Mouse (Mus musculus): Measurements from ENCODE around the gene Fam180a. TPM values are rescaled to one million over a fixed set of nuclear protein-coding genes. Genes with fewer than 3 reads are reported as not detected.

Gene Fam180a
- polyA plus RNA-seq, 1 experiment from 2014 or later, result not detected

DNA sequence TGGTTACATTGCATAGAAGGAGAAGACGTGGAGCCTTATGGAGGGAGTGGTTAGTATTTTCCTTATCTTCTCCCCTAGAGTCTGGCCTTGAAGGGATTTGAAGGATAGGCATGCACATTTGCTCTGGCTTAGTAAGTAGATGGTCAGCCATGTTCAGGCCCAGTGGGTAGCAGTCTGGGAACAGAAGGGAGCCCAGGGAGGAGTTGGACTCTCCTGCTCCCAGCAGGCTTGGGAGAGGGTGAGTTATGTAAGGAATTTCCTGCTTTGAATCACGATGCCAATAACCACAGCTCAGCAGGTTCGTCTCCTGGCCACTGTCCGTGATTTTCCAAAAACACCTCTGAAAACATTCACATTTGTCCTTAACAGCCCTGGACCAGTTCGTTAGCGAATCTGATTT is 4.9 kb upstream of the Fam180a start:
- WGBS, result 53% methylated on average over 6 of the region's 6 CpGs
- ATAC-seq (ENCODE audit: low FRiP score), result no peak

DNA sequence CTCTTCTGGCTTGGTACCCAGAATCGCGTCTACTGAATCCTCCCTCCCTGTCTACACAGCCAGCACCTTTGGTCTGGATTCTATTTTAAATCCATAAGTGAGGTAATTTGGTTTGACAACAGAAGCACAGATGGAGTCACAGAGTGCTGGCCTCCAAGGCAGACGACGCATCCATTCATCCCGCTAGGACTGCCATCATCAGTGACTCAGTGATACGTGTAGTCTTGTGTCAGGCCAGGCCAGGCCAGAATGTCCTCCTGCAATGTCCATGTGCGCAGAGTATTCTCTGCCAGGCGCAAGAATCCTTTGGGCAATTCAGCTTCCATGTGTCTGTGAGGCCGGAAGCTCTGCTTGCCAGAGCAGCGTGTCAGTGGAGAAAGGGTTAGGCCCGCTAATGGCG is 4.0 kb upstream of the Fam180a start:
- ATAC-seq (ENCODE audit: low FRiP score), result no peak
- H3K9ac ChIP-seq (ENCODE audit: low read depth, low read length), result no peak overlapping the region
- H3K27me3 ChIP-seq (ENCODE audit: control insufficient read depth, insufficient read depth, low read length), result no peaks in the 10 kb centered on the region
- no peak overlapping the region for H3K27ac ChIP-seq (ENCODE audit: low read depth, low read length)
- no peak overlapping the region for H3K4me3 ChIP-seq (ENCODE audit: low read depth, low read length)
- no peaks in the 10 kb centered on the region for H3K9me3 ChIP-seq (ENCODE audit: control insufficient read depth, low read length)
- no peak overlapping the region for H3K4me2 ChIP-seq (replicated peaks; ENCODE audit: low read depth, low read length)
- no peaks in the 10 kb centered on the region for H3K4me1 ChIP-seq (replicated peaks; ENCODE audit: control insufficient read depth, insufficient read depth, low read length)
- H3K36me3 ChIP-seq (ENCODE audit: control insufficient read depth, insufficient read depth, low read length), result no peaks in the 10 kb centered on the region
- DNase-seq (ENCODE audit: low spot score), result no peak
- WGBS, result 96% methylated on average over 12 of the region's 12 CpGs

More for the DNA sequence above, 4.9 kb upstream of the Fam180a start:
- H3K27me3 ChIP-seq (ENCODE audit: control insufficient read depth, insufficient read depth, low read length), result no peaks in the 10 kb centered on the region
- H3K4me3 ChIP-seq (ENCODE audit: low read depth, low read length), result no peak overlapping the region
- no peak overlapping the region for H3K9ac ChIP-seq (ENCODE audit: low read depth, low read length)
- no peak overlapping the region for H3K27ac ChIP-seq (ENCODE audit: low read depth, low read length)
- H3K36me3 ChIP-seq (ENCODE audit: control insufficient read depth, insufficient read depth, low read length), result no peaks in the 10 kb centered on the region
- H3K9me3 ChIP-seq (ENCODE audit: control insufficient read depth, low read length), result no peaks in the 10 kb centered on the region
- H3K4me1 ChIP-seq (replicated peaks; ENCODE audit: control insufficient read depth, insufficient read depth, low read length), result no peaks in the 10 kb centered on the region
- no peak overlapping the region for H3K4me2 ChIP-seq (replicated peaks; ENCODE audit: low read depth, low read length)
- no peak for DNase-seq (ENCODE audit: low spot score)

DNA sequence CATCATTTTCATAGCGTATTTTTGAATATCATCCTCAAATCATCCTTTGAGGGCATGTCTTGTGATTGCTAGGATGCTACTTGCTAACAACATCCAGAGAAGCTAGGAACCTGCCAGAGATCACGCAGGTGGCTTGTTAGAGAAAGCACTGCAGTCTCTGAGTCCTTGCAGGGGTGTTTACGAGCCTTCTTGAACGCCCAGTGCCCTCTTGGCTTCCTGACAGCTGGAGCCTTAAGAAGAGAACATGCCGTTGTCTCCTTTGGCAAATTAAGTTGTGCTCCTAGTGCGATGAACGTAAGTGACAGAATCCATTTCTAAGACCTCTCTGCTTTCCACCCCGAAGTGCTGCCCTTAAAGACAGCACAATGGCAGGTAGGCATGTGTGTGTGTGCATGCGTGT is 1.6 kb downstream of the Fam180a start:
- WGBS, result 83% methylated on average over 9 of the region's 9 CpGs
- Histone ChIP-seq H3K9ac (ENCODE audit: low read depth, low read length) (no peak overlapping the region), H3K4me3 (ENCODE audit: low read depth, low read length) (no peak overlapping the region), H3K9me3 (ENCODE audit: control insufficient read depth, low read length) (no peaks in the 10 kb centered on the region), H3K4me1 (replicated peaks; ENCODE audit: control insufficient read depth, insufficient read depth, low read length) (no peaks in the 10 kb centered on the region), H3K27ac (ENCODE audit: low read depth, low read length) (no peak overlapping the region), H3K36me3 (ENCODE audit: control insufficient read depth, insufficient read depth, low read length) (no peaks in the 10 kb centered on the region), H3K27me3 (ENCODE audit: control insufficient read depth, insufficient read depth, low read length) (no peaks in the 10 kb centered on the region), H3K4me2 (replicated peaks; ENCODE audit: low read depth, low read length) (no peak overlapping the region)
- ATAC-seq (ENCODE audit: low FRiP score) (no peak), DNase-seq (ENCODE audit: low spot score) (no peak)

DNA sequence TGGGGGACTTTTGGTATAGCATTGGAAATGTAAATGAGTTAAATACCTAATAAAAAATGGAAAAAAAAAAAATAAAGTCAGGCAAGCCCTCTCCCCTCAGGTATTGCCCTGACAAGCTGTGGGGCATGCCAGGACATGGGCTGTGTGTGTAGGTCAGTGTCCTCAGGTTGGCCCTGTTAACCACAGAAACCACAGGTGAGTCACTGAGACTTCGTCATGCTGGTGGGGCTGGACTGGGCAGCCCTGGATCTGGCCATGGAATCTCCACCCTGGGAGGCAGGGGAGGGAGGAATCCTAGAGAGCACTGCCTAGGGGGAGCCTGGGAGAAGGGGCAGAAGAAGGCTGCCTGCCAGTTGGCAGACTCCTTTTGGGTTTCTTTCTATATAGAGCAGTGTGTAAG is 2.9 kb downstream of the Fam180a start:
- DNase-seq (ENCODE audit: low spot score), result no peak
- Histone ChIP-seq H3K36me3 (ENCODE audit: control insufficient read depth, insufficient read depth, low read length) (no peaks in the 10 kb centered on the region), H3K4me3 (ENCODE audit: low read depth, low read length) (no peak overlapping the region), H3K27ac (ENCODE audit: low read depth, low read length) (no peak overlapping the region), H3K9me3 (ENCODE audit: control insufficient read depth, low read length) (no peaks in the 10 kb centered on the region), H3K4me1 (replicated peaks; ENCODE audit: control insufficient read depth, insufficient read depth, low read length) (no peaks in the 10 kb centered on the region), H3K9ac (ENCODE audit: low read depth, low read length) (no peak overlapping the region), H3K27me3 (ENCODE audit: control insufficient read depth, insufficient read depth, low read length) (no peaks in the 10 kb centered on the region), H3K4me2 (replicated peaks; ENCODE audit: low read depth, low read length) (no peak overlapping the region)
- no peak for ATAC-seq (ENCODE audit: low FRiP score)
- 89% methylated on average over 1 of the region's 1 CpGs for WGBS

DNA sequence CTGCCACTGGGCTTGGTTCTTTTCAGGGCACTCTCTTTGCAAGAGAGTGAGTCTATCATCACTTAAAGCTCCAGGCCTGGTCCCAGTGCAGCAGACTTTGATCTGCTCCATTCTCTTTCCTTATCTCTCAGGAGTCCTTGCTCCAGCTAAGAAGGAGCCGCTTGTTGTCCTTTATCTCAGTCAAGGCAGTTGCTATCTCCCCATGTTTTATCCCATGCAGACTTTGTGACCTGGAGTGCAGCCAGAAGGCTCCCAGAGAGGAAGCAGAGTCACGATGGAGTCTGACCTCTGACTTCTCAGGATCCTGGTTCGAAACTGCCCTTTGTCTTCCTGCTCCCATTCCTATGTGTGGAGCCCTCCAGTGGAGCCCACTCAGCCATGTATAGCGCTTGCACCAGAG is 4.8 kb downstream of the Fam180a start:
- DNase-seq (ENCODE audit: low spot score) (no peak), ATAC-seq (ENCODE audit: low FRiP score) (no peak)
- 75% methylated on average over 4 of the region's 4 CpGs for WGBS
- Histone ChIP-seq H3K27me3 (ENCODE audit: control insufficient read depth, insufficient read depth, low read length) (no peaks in the 10 kb centered on the region), H3K36me3 (ENCODE audit: control insufficient read depth, insufficient read depth, low read length) (no peaks in the 10 kb centered on the region), H3K4me1 (replicated peaks; ENCODE audit: control insufficient read depth, insufficient read depth, low read length) (no peaks in the 10 kb centered on the region), H3K4me2 (replicated peaks; ENCODE audit: low read depth, low read length) (no peak overlapping the region), H3K27ac (ENCODE audit: low read depth, low read length) (no peak overlapping the region), H3K4me3 (ENCODE audit: low read depth, low read length) (no peak overlapping the region), H3K9me3 (ENCODE audit: control insufficient read depth, low read length) (no peaks in the 10 kb centered on the region), H3K9ac (ENCODE audit: low read depth, low read length) (no peak overlapping the region)

DNA sequence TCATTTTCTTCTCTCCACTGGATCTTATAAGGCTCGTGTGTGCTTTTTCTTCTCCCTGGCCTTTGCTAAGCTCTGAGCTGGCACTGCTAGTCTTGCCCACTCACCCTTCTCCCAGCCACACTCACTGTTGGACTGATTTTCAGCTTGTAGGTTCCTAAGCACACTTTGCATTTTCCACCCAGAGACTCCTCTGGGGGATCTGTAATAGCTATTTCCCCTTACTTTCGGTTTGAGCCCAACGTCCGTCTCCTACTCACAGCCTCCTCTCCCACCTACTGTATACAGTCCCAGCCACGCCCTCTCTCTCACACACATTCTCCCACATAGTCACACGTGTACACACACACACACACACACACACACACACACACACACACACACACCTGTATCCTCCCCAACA is 6.1 kb downstream of the Fam180a start:
- H3K4me2 ChIP-seq (replicated peaks; ENCODE audit: low read depth, low read length), result no peak overlapping the region
- no peak overlapping the region for H3K27ac ChIP-seq (ENCODE audit: low read depth, low read length)
- no peak overlapping the region for H3K9ac ChIP-seq (ENCODE audit: low read depth, low read length)
- no peak for ATAC-seq (ENCODE audit: low FRiP score)
- no peak for DNase-seq (ENCODE audit: low spot score)
- H3K4me3 ChIP-seq (ENCODE audit: low read depth, low read length), result no peak overlapping the region
- no peaks in the 10 kb centered on the region for H3K27me3 ChIP-seq (ENCODE audit: control insufficient read depth, insufficient read depth, low read length)
- no peaks in the 10 kb centered on the region for H3K4me1 ChIP-seq (replicated peaks; ENCODE audit: control insufficient read depth, insufficient read depth, low read length)
- H3K9me3 ChIP-seq (ENCODE audit: control insufficient read depth, low read length), result no peaks in the 10 kb centered on the region
- H3K36me3 ChIP-seq (ENCODE audit: control insufficient read depth, insufficient read depth, low read length), result no peaks in the 10 kb centered on the region
- WGBS, result 78% methylated on average over 6 of the region's 6 CpGs

DNA sequence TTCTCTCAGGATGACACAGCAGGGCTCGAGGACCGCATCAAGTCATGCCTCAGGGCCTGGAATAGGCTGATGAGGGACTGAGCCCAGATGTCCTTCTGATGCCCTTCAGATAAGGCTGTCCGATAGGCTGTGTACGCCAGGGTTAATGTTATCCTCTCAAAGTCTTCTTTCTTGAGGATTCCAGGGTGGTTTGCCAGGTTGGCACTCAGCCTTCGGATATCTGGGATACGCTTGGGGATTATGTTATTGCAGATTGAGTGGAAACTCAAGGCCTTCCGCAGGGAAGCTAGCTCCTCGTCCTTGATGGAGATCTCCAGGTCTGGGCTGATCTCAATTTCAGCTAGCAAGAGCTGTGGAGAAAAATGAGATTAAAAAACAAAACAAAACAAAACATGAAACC is 12.4 kb downstream of the Fam180a start:
- DNase-seq (ENCODE audit: low spot score) (no peak), ATAC-seq (ENCODE audit: low FRiP score) (no peak)
- Histone ChIP-seq H3K4me1 (replicated peaks; ENCODE audit: control insufficient read depth, insufficient read depth, low read length) (no peaks in the 10 kb centered on the region), H3K27me3 (ENCODE audit: control insufficient read depth, insufficient read depth, low read length) (no peaks in the 10 kb centered on the region), H3K27ac (ENCODE audit: low read depth, low read length) (no peak overlapping the region), H3K4me3 (ENCODE audit: low read depth, low read length) (no peak overlapping the region), H3K4me2 (replicated peaks; ENCODE audit: low read depth, low read length) (no peak overlapping the region), H3K36me3 (ENCODE audit: control insufficient read depth, insufficient read depth, low read length) (no peaks in the 10 kb centered on the region), H3K9ac (ENCODE audit: low read depth, low read length) (no peak overlapping the region), H3K9me3 (ENCODE audit: control insufficient read depth, low read length) (no peaks in the 10 kb centered on the region)
- WGBS, result 92% methylated on average over 8 of the region's 8 CpGs

DNA sequence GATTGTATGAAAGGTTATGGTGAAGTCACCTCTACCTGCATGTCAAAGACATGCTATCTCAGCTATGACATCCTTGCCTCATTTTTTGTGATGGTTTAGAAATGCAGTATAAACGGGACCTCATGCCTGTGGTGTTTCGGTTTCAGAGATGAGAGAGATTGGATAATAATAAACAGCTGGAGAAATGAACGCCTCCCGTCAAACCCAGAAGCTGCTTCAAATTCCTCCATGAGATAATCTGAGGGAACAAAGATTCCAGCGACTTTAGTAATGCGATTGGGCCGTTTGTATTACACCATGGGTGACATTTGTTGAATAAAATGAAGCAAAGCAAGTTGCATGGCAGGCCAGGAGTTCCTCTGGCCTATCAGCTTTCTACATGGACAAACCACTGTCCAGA is 16.5 kb downstream of the Fam180a start:
- H3K27me3 ChIP-seq (ENCODE audit: control insufficient read depth, insufficient read depth, low read length), result no peaks in the 10 kb centered on the region
- WGBS, result 73% methylated on average over 7 of the region's 7 CpGs
- H3K4me3 ChIP-seq (ENCODE audit: low read depth, low read length), result no peak overlapping the region
- no peaks in the 10 kb centered on the region for H3K36me3 ChIP-seq (ENCODE audit: control insufficient read depth, insufficient read depth, low read length)
- no peak overlapping the region for H3K4me2 ChIP-seq (replicated peaks; ENCODE audit: low read depth, low read length)
- no peak overlapping the region for H3K9ac ChIP-seq (ENCODE audit: low read depth, low read length)
- ATAC-seq (ENCODE audit: low FRiP score), result no peak
- DNase-seq (ENCODE audit: low spot score), result no peak
- H3K27ac ChIP-seq (ENCODE audit: low read depth, low read length), result no peak overlapping the region
- no peaks in the 10 kb centered on the region for H3K4me1 ChIP-seq (replicated peaks; ENCODE audit: control insufficient read depth, insufficient read depth, low read length)
- no peaks in the 10 kb centered on the region for H3K9me3 ChIP-seq (ENCODE audit: control insufficient read depth, low read length)

DNA sequence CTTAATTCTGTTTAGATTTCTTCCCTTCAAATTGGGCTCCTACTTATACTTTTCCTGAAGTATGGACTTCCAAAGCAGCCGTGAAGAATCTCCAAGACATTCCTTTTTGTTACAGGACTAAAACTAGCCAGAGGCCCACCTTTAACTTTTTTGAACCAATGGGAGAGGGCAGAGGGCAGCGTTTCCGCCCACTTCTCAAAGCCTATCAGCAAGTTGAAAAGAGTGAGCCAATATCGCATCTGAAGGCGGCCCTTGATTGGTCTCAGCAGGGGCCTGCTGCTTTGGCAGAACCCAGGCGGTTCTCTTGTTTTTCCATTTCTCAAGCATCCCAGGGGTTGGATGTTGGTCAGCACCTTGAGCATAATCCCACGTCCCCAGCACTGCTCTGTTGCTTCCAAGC is 17.9 kb downstream of the Fam180a start, which contains the start of gene Slc13a4:
TSS of gene Slc13a4 (minus strand) at position 95 of the 400 bp plus-strand sequence.
- Histone ChIP-seq H3K4me3 (ENCODE audit: low read depth, low read length) (no peak within 1 kb of the TSS), H3K27ac (ENCODE audit: low read depth, low read length) (no peak within 1 kb of the TSS), H3K27me3 (ENCODE audit: control insufficient read depth, insufficient read depth, low read length) (no peaks in the 10 kb centered on the region), H3K4me1 (replicated peaks; ENCODE audit: control insufficient read depth, insufficient read depth, low read length) (no peaks in the 10 kb centered on the region), H3K9ac (ENCODE audit: low read depth, low read length) (no peak within 1 kb of the TSS), H3K9me3 (ENCODE audit: control insufficient read depth, low read length) (no peaks in the 10 kb centered on the region), H3K36me3 (ENCODE audit: control insufficient read depth, insufficient read depth, low read length) (no peaks in the 10 kb centered on the region), H3K4me2 (replicated peaks; ENCODE audit: low read depth, low read length) (no peak within 1 kb of the TSS)
- ATAC-seq (ENCODE audit: low FRiP score) (no peak), DNase-seq (ENCODE audit: low spot score) (no peak)
- WGBS, result 19% methylated on average over 7 of the region's 7 CpGs
